Comparison of ENCODE assay signal across 17 mouse cellular contexts in the genomic region with DNA sequence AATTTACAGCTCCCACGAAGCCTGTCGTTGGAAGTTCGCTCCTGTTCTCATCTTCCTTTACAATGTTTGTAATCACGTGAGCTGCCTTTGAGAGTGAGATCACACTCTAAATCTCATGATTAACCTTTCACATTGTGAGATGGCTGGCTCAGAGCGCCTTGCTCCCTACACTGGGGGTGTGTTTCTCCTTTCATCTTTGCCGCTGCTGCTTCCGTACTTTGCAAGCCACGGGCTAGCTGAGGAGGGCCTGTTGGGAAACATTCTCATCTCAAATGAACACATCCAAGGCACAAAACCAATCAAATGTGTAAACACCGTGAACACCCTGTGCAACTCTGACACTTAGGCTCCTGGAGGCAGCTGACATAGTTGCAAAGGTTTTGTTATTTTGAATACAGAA. TPM values are rescaled to one million over a fixed set of nuclear protein-coding genes. Genes with fewer than 3 reads are reported as not detected.
DNase-seq lines count a peak whose midpoint lies in the region; ATAC-seq lines count a peak whose summit lies in the region.
"Had no signal": no experiment of that assay in that cellular context is flagged by ENCODE, and none has a peak within 500 bp of the region (broad histone marks: within the 10 kb centered on the region; RNA-seq: fewer than 3 reads in every experiment).

No protein-coding gene starts in this region.

- ATAC-seq in hindbrain, embryonic 11.5 days (ENCODE audit: low FRiP score) = no peak
- ATAC-seq in hindbrain, embryonic 12.5 days (ENCODE audit: low FRiP score) = no peak; the same call in 1 of the 2 replicates
- ATAC-seq: intestine, embryonic 15.5 days; lung, postnatal 0 days had no signal

- no peaks in the 10 kb centered on the region for H3K36me3 ChIP-seq in hindbrain, embryonic 11.5 days (ENCODE audit: control insufficient read depth, insufficient read depth, low read length)
- no peaks in the 10 kb centered on the region for H3K36me3 ChIP-seq in hindbrain, embryonic 12.5 days
- H3K36me3 ChIP-seq: heart, embryonic 10.5 days; intestine, embryonic 15.5 days; liver, embryonic 13.5 days; neural tube, embryonic 13.5 days; stomach, embryonic 15.5 days had no signal

- peaks cover 80% of the 10 kb centered on the region for H3K27me3 ChIP-seq in hindbrain, embryonic 11.5 days (ENCODE audit: control insufficient read depth, insufficient read depth, low read length)
- peaks cover 91% of the 10 kb centered on the region for H3K27me3 ChIP-seq in hindbrain, embryonic 12.5 days

- DNase-seq in hindbrain, embryonic 11.5 days (ENCODE audit: low spot score) = peak; percentile 60
- DNase-seq in retina, embryonic 14.5 days (ENCODE audit: low spot score) = peak; percentile 33
- DNase-seq in retina, postnatal 1 day = no peak
- DNase-seq in embryo, embryonic 11 days = peak; percentile 66
- peak; percentile 13 for DNase-seq in naive thymus-derived CD4-positive, alpha-beta T cell, adult 2 months (ENCODE audit: low read depth)
- no peak for DNase-seq in kidney, postnatal 14 days
- DNase-seq: cerebellum, postnatal 25 days; gastrocnemius, postnatal 14 days; heart, postnatal 4 days; liver, embryonic 13.5 days had no signal

- no peak overlapping the region for H3K9ac ChIP-seq in hindbrain, embryonic 11.5 days (ENCODE audit: low read depth, low read length)
- H3K9ac ChIP-seq in hindbrain, embryonic 12.5 days = no peak overlapping the region
- H3K9ac ChIP-seq: intestine, embryonic 15.5 days; liver, embryonic 13.5 days; neural tube, embryonic 13.5 days; stomach, embryonic 15.5 days had no signal

- no peak overlapping the region for H3K4me3 ChIP-seq in hindbrain, embryonic 11.5 days (ENCODE audit: low read depth, low read length)
- H3K4me3 ChIP-seq in hindbrain, embryonic 12.5 days = no peak overlapping the region
- H3K4me3 ChIP-seq: heart, embryonic 10.5 days; intestine, embryonic 15.5 days; liver, embryonic 13.5 days; neural tube, embryonic 13.5 days; stomach, embryonic 15.5 days had no signal

- no peak overlapping the region for H3K27ac ChIP-seq in hindbrain, embryonic 11.5 days (ENCODE audit: low read depth, low read length)
- no peak overlapping the region for H3K27ac ChIP-seq in hindbrain, embryonic 12.5 days
- H3K27ac ChIP-seq: heart, embryonic 10.5 days; intestine, embryonic 15.5 days; kidney, postnatal 0 days; liver, embryonic 13.5 days; neural tube, embryonic 13.5 days; stomach, embryonic 15.5 days had no signal

- H3K9me3 ChIP-seq in hindbrain, embryonic 11.5 days (ENCODE audit: control insufficient read depth, low read length) = no peaks in the 10 kb centered on the region
- no peaks in the 10 kb centered on the region for H3K9me3 ChIP-seq in hindbrain, embryonic 12.5 days (replicated peaks)
- H3K9me3 ChIP-seq: heart, embryonic 10.5 days; intestine, embryonic 15.5 days; liver, embryonic 13.5 days; neural tube, embryonic 13.5 days; stomach, embryonic 15.5 days had no signal

- no peaks in the 10 kb centered on the region for H3K4me1 ChIP-seq in hindbrain, embryonic 11.5 days (replicated peaks; ENCODE audit: control insufficient read depth, insufficient read depth, low read length)
- peaks cover 2% of the 10 kb centered on the region; the same call in 1 of the 2 replicates for H3K4me1 ChIP-seq in hindbrain, embryonic 12.5 days
- H3K4me1 ChIP-seq: liver, embryonic 13.5 days; neural tube, embryonic 13.5 days; stomach, embryonic 15.5 days had no signal

- H3K4me2 ChIP-seq in hindbrain, embryonic 11.5 days (replicated peaks; ENCODE audit: low read depth, low read length) = no peak overlapping the region
- no peak overlapping the region for H3K4me2 ChIP-seq in hindbrain, embryonic 12.5 days (replicated peaks)
- H3K4me2 ChIP-seq: intestine, embryonic 15.5 days; liver, embryonic 13.5 days; neural tube, embryonic 13.5 days; stomach, embryonic 15.5 days had no signal

- under 1% methylated on average over 9 of the region's 9 CpGs for WGBS in hindbrain, embryonic 11.5 days
- WGBS in hindbrain, embryonic 12.5 days = 1% methylated on average over 9 of the region's 9 CpGs

RNA-seq across cellular contexts. Expression of gene Dbx1, which starts 40.5 kb away (rescaled TPM):
- polyA plus RNA-seq in hindbrain, embryonic 11.5 days (2014; fragmentation: Nextera tagmentation; extraction: Ambion mirVana) = 35.7 and 39.4 TPM in 2 replicates
- polyA plus RNA-seq in hindbrain, embryonic 12.5 days (2016; fragmentation: Nextera tagmentation; extraction: Ambion mirVana) = 17.9 and 30.8 TPM in 2 replicates
- polyA plus RNA-seq: intestine, embryonic 15.5 days; kidney, postnatal 0 days; lung, postnatal 0 days had no signal

Comparison
In these comparisons a context has a peak if more than half of its experiments do, and no peak if none do; other contexts are left out.
1. DNase-seq: peak in hindbrain, embryonic 11.5 days (single experiment), retina, embryonic 14.5 days (single experiment), embryo, embryonic 11 days (single experiment) and naive thymus-derived CD4-positive, alpha-beta T cell, adult 2 months (single experiment); none in retina, postnatal 1 day (single experiment) and kidney, postnatal 14 days (single experiment).